Mouse (Mus musculus) urinary bladder, postnatal 36 days (tissue): Measurements from ENCODE around the gene Chd4.
"Not testable (repeated sequence)": the region's sequence is repeated elsewhere in the genome, so short reads cannot be mapped to it uniquely, and the experiment has no call there.

Experiments used
- DNase-seq, 2 experiments: peaks; one replicate each; pipeline ENCODE4 v3.0.0; 2022; ENCODE audit warnings: low spot score in 2 of 2, mixed read lengths in 1 of 2

The Chd4 gene

DNA sequence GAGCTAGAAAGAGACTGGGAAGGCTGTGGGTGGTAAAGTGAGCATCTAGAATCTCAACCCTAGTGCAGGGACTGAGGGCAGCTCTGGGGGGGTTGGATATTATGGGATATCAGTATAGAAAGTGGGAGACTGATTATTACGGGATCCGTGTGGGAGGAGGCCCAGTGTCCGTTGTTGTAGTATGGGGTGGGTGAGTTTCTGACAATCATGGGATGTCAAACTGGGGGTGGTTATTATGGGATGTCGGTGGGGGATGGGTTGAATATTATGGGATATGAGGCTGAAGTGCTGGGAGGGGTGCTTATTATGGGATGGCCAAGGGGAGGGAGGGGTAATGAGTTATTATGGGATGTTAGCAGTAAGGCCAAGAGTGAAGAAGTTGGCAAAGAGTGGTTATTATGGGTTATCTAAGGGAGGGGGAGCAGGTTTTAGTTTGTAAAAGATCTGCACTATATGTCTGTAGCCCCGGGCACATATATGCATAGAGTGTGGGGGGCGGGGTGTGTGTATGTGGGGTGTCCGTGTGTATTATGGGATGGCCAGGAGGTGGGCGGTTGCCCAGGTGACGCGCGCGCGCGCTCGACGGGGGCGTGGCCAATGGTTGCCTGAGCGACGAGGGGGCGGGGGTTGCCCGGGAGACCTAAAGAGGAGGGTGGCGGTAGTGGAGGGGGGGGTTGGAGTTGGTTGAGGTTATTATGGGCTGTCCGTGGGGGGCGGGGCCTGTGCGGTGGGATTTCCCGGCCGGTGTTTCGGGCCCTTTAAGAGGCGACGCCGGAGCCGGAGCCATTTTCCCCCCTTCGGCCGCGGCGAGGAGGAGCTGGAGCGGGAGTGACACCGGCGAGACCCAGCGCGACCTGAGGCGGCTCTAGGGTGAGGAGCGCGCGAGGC, at the start of gene Chd4:
Gene Chd4, plus strand, starts transcription at position 591 of the 888 bp plus-strand sequence.
- peak; percentile 86 to 92 for DNase-seq

DNA sequence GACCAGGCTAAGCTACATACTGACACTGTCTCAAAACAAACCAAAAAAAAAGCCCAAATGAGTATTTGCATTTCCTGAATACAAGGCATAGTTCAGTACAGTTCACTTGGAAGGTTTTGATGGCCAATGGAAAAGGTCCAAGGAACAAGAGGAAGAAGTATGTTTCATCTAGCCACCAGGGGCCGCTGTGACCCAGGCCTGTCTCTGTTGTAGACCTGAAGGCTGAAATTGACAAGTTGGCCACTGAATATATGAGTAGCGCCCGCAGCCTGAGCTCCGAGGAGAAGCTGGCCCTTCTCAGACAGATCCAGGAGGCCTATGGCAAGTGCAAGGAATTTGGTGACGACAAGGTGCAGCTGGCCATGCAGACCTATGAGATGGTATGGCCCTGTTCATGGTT, 49.1 kb upstream of the Chd4 start:
- DNase-seq = peak; percentile 51 to 75

DNA sequence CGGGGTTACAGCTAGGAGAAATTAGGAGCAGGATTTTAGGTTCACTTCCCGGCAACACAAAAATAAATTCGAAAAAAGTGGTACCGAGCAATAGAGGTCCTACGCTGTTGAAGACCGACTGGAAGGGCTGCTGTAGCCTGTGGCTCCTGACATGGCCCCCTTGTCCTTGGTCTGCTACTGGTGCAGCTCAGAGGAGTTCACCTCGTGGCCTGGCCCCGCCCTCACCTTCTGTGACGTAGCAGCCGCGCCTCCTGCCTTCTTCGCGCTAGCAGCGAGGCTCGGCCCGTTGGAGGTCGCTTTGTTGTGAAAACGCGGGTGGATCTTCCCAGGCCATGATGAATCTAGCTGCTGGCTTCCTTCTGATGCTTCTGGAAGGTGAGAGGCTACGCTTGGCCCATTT, 46.1 kb upstream of the Chd4 start, which contains the start of gene Acrbp:
Gene Acrbp, plus strand, starts transcription at position 12 of the 400 bp plus-strand sequence.
- no peak for DNase-seq

DNA sequence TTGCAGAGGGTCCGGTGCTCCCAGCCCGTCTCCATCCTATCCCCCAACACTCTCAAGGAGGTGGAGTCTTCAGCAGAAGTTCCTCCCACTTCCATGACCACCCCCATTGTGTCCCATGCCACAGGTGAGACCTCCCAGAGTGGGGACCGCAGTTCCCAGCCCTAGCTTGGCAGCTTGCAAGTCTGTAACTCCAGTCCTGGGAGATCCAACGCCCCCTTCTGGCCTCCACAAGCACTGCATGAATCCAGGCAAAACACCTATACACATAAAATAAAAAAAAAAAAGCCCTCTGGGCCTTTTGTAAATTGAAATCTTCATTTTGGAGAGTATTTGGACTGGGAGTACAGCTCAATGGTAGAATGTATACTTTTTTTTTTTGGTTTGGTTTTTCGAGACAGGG, 44.5 kb upstream of the Chd4 start:
- DNase-seq = no peak

DNA sequence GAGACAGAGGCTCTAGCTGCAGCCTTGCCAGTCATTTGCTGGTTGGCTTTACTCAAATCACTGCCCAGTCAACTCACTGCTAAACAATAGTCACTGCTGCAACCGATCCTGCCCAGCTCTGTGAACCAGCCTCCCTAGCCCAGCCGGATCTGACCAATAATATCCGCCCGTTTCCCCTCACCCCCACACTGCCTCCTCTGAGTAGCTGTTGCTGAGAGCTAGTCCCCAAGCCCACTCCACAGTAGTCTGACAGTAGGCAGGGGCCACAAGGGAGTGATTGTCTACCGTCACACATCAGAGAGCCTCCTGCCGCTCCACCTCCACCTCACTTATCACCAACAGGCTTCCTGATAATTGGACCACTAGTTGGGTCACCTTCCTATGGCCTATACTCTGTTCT, 34.3 kb upstream of the Chd4 start:
- DNase-seq = no peak

DNA sequence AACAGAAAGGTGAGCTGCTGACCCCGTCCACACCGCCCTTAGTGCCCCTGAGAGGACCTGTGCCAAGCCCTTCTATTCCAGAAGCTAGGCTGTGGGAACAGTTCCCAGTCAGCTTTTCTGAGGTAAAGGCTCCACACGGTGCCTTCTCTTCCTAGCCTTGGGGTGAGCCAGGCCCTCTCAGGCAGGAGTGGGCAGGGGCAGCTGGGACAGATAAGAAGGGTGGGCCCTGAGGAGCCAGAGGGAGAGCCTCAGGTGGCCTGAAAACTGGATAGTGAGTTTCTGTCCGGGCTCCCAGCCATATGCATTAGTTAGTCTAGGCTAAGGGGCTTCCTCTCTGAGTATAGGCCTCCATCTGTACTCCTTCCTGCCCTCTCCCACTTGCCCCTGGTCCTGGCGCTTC, 33.3 kb upstream of the Chd4 start:
- no peak for DNase-seq

DNA sequence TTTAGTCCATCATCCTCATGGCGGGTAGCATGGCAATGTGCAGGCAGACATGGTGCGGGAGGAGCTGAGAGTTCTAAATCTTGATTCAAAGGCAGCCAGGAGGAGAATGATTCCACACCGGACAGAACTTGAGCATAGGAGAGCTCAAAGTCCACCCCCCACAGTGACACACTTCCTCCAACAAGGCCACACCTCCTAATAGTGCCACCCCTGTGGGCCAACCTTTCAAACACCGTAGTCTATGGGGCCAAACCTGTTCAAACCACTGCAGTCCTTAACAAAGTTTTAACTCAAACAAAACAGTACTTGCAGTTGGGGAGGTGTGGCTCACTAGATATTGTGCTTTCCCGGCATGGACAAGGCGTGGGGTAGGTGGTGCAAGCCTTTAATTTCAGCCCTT, 31.9 kb upstream of the Chd4 start:
- DNase-seq = no peak

DNA sequence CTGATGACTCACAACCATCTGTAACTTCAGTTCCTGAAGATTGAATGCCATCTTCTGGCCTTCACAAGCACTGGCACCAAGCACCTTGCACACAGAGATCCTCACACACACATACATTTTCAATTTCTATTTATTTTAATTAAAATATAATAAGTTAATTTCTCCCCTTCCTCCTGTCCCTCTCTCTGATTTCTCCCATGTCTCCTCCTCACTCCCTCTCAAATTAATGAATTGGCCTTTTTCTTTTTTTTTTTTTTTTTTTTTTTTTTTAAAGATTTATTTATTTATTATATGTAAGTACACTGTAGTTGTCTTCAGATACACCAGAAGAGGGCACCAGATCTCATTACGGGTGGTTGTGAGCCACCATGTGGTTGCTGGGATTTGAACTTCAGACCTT, 30.6 kb upstream of the Chd4 start:
- not testable (repeated sequence) for DNase-seq

DNA sequence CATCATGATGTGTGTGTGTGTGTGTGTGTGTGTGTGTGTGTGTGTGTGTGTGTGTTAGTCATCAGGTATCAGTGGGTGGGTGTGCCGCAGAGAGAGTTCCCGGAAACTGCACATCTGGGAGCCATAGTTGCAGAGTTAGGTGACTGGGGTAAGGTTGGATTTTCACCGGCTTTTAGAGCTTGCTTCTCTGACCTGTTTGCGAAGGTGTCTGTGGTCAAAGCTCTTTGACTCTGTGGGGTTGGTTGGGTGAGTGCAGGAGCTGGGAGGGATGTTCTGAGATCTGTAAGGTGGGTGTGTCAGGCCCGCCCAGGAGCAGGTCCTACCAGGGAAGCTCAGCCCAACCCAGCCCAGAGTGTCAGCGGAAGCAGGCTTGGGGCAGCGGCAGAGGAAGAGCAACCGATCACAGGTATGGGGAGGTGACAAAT, 28.2 kb upstream of the Chd4 start, which contains the start of gene Lpar5:
Gene Lpar5, plus strand, starts transcription at position 350 of the 425 bp plus-strand sequence.
- peak in 1 of 2 experiments; percentile 35 for DNase-seq

DNA sequence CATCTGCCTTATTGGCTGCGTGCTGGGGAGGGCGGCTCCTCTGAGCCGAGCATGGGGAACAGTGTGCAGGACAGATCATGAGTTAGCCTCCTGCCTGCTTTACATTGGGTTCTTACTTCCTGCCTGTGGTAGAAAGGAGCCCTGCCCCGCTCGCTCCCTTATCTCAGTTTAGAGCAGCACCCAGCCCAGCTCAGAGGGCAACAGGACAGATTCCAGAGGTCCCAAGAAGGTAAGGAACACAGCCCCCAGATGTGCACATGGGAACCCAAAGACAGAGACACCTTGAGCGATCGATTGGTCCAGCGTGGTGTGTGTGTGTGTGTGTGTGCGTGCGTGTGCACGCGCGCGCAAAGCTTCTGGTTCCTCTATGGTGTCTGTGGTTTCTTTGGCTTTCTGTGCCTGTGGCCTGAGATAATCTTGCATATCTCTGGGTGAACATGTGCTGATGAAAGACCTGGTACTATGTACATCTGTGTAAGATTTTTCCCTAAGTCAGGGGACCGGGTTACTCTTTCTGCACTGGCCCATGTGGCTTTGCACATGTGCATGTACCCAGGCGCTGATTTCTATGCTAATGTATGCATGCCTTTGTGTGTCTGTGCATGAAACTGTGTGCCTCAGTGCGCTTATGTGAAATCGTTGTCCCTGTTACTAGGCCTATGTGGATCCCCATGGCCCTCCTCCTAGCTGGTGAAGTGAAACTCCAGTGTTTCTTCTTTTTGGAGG, 24.4 kb upstream of the Chd4 start:
- no peak for DNase-seq

DNA sequence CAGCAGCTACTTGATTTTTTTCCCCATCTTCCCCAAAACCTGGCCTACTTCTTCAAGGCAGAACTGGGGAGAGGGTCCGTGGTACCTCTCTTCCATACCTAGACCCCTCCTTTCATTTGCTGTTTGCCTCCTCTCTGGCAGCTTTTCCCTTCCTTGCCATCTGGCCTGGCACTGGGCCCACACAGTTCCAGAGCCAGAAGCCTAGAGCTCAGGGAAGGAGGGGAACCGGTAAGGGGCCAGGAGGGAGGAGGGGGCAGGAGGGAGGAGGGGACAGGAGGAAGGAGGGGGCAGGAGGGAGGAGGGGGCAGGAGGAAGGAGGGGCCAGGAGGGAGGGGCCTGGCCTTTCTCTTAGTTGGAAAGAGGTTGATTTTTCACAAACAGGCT, 23.9 kb upstream of the Chd4 start:
- peak in 1 of 2 experiments; percentile 31 for DNase-seq

DNA sequence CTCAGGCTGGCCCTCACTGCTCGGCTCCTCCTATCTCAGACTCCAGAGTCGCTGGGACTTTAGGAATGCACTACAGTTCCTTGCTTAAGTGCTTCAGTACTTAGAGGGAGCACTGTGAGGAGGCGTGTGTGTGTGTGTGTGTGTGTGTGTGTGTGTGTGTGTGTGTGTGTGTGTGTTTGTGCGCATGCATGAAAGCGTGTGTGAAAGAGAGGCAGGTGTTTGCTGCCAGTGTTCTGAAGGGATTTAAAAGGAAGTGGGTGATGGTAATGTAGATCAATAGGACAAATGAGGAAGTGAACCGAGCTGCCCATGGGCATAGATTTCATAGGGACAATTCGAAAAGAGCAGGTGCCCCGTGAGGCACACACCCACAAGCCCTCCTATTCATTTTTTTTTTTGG, 22.0 kb upstream of the Chd4 start:
- DNase-seq = no peak

DNA sequence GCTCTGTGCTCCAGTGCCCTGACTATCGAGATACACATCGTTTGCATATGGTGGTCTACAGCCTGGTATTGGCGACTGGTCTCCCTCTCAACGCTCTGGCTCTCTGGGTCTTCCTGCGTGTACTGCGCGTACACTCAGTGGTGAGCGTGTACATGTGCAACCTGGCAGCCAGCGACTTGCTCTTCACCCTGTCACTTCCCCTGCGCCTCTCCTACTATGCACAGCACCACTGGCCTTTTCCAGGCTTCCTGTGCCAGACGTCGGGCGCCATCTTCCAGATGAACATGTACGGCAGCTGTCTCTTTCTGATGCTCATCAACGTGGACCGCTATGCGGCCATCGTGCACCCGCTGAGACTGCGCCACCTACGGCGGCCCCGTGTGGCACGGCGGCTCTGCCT, 14.4 kb upstream of the Chd4 start:
- DNase-seq = no peak

DNA sequence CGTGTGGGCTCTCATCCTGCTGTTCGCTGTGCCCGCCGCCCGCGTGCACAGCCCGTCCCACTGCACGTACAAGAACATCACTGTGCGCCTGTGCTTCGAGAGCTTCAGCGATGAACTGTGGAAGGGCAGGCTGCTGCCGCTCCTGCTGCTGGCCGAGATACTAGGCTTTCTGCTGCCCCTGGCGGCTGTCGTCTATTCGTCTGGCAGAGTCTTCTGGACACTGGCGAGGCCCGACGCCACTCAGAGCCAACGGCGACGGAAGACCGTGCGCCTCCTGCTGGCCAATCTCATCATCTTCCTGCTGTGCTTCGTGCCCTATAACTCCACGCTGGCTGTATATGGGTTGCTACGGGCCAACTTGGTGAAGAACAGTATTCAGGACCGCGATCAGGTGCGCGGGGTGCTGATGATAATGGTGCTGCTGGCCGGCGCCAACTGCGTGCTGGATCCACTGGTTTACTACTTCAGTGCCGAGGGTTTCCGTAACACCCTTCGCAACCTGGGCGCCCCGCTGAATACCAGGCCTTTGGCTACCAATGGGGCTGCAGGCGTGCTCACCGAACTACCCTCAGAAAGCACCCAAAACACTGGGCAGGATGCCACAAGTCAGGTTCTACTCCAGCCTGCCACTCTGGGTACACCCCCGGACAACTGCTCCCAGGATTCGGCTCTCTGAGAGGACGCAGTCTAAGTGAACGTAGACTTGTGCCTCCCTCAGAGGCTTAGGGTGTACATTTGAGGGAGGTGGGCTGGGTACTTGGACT, 13.8 kb upstream of the Chd4 start:
- DNase-seq = peak; percentile 79 to 89

DNA sequence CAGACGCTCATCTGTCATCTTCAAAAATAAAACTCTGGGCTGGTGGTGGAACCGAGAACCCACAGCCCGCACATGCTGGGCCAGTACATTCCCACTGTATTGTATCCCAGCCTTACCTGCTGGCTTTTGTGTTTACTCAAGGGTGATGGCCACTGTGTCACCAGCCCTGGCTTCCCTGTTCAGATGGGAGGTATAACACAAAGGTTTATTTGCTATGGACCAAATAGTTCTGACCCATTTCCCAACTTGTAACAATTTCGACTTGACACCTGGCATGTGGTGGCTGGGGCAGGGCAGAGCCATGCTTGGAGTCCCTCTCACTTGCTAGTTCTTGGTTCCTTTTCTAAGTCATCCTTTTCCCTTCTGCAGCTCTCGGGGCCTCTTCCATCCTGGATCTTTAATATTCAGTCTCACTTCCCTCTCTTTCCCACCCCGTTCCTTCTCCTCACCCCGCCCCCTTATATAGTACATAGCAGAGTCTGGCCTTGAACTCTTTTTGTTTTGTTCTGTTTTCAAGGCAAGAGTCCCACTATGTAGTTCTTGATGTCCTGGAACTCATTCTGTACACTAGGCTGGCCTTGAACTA, 12.9 kb upstream of the Chd4 start:
- no peak for DNase-seq

DNA sequence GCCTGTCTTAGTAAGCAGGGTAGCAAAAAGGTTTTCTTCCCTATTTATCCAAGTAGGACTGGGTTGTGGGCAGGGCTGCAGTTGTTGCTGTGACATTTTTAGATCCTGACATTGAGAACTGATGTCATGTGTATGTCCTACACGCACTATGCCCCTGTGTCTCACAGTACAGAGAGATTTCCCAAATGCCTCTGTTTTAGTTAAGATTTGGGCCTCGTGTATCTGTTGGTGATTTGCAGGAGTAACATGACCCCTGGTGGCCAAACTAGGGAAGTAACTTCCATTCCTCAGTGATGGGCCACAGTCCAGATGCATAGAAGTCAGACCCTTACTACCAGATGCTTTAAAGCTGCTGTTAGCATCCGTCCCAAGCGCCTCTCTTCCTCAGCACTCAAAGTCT, 11.4 kb upstream of the Chd4 start:
- DNase-seq = peak; percentile 44 to 48

DNA sequence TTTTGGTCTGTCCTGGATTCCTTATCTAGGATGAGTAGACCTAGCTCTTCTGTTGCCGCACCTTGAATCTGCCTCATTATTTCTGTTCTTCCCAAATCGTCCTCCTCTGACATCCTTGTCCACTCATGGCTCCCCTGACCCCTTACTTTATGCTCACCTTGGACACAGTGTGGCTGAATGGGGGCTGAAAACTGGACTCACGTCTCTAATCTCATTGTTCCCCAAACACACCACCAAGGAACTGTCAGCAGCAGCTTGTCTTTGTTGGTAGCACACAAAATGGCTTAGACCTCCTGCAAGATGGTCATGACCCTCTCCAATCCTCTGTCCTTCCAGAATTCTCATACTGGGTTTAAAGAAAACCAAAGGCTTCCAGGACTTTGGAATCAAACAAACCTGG, 7.8 kb upstream of the Chd4 start:
- DNase-seq = no peak

DNA sequence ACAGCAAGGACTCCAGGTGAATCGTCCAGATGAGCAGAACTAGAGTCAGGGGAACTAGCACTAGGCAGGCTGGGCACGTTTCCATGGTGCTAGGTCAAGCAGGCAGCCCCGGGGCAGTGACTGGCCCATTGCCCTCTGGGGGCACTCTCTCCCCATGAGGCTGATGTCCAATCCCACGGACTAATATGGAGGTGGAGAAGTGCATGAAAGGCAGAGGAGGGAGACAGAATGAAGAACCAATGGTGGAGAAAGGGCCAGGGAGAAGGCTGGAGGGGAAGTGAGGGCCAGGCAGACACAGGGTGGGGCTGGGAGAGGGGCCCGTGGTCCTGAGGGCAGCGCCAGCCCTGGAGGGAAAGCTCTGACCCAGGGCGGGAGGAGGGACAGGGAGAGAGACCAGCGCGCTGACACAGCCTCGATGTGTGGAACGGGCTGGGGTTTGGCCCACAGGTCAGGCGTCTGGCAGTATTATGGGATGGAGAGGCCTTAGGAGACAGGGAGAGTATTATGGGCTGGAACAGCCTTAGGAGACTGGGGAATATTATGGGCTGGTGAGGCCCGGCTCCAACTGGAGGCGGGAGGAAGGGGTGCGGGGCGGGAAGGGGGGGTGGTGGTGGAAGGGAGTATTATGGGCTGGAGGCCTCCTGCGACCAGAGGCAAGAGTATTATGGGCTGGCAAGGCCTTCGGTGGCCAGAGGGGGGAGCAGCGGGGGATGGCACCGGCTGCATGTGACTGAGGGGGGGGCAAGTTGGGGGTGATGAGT, 7.0 kb upstream of the Chd4 start:
- DNase-seq = peak; percentile 58 to 78

DNA sequence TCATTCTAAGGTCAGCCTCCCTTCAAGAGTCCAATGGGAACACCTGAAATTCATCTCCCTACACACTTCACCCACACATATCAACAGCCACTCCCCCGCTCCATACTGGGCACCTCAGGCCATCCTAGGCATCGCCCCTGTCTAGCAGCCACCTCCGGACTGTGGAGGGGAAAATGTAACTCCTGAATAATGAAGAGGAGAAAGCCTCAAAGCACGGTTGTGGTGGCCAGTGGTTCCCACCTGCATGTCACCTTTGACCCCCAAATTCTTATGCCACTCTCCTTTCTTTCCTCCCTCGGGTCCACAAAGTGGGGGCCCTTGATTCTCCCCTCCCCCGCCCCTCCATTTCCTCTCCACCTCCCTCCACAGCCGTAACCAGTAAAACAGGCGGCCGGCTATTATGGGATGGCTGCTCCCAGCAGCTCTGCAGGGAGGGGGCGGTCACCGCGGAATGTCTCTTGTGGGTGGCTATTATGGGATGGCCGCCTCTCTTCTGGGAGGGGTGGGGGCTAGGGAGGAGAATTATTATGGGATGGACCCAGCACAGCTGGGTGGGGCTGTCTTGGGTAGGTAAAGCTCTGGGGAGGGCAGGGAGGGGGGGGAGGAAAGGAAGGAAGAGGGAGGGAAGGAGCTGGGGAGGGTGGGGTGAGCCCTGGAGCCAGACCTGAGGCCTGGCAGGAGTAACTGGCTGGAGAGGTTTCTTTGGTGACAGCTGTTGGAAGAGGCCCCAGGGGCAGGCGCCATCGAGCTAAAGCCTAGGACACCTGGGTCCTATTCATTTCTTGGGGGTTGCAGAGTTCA, 6.1 kb upstream of the Chd4 start:
- peak; percentile 72 to 82 for DNase-seq
